Mouse (Mus musculus) CD4-positive, CD25-positive, alpha-beta regulatory T cell, adult 4 months (primary cell): ENCODE results near the gene Insc. TPM values are rescaled to one million over a fixed set of nuclear protein-coding genes. Genes with fewer than 3 reads are reported as not detected.
A peak's percentile ranks its signal among the peaks of the same experiment; 100 is the strongest.
"Not testable (repeated sequence)": the region's sequence is repeated elsewhere in the genome, so short reads cannot be mapped to it uniquely, and the experiment has no call there.

Source experiments
- ATAC-seq: one replicate; pipeline ENCODE4 v1.8.0; 2017
- polyA plus RNA-seq, 2 experiments: library from polyadenylated mRNA; unstranded; fragments of 100-300 nt; shearing (Covaris generic); gene quantifications; one replicate each; pipeline ENCODE4 v1.2.1; 2017

Insc gene
- polyA plus RNA-seq: not detected

DNA sequence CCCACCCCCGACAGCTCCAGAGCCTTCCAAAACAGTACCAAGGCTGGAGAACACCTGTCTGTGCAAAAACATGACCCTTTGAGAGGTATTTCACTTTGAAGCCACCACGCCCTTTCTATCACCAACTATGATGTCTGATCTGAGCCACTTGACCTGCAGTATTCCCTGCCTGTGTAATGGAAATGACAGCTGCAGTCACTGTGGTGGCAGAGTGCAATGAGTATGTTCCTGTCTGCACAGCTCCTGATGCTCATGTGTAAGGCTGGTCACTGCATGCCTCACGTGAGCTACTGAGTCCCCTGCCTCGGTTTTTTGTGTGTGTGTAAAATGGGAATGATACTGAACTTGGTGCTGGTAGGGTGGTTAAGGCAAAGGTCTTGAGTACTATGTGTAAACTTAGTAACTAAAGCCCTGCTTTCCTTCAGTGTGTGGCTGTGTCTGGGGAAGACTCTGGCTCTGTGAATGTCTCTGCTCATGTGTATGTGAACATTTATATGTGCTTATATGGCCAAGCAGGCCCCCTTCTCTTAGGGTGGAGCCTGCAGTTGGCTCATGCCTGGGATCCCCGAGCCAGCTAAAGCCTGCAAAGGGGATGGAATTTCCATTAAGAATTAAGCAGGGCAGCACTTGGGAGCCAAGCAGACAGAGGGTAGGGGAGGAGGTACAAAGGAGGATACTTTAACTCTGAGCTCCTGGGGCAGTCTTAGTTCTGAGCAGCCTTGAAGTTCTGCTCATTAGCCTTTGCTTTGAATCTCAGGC, at the start of gene Insc:
Insc (plus strand) TSS at position 673 of the 759 bp plus-strand sequence.
- no peak for ATAC-seq

- no peak for ATAC-seq
Observed at GRCm38 (mm10) chr7:114700871-114701270, 42.6 kb upstream of the Insc start.

GRCm38 (mm10) chr7:114706716-114707115, 36.8 kb upstream of the Insc start:
- ATAC-seq: no peak

GRCm38 (mm10) chr7:114707398-114707797, 36.1 kb upstream of the Insc start:
- ATAC-seq: no peak

GRCm38 (mm10) chr7:114710419-114710818, 33.1 kb upstream of the Insc start:
- ATAC-seq: no peak

DNA sequence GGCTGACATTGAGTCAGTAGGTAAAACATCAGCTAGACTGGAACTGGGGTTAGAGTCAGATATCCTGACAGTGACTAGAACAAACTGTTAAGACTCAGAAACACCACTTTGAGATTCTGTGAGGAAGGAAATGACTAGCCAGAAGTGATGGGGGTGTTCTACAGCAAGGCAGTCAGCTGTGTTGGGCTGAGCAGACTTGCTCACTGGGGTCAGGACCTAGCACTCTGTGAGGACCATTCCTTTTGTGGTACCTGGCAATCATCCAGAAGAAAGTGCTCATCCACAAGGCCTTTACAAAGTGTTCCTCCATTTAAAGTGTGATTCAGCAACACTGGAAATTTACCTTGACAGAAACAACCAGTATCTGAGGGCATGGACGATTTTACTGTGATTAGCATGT, 31.0 kb upstream of the Insc start:
- ATAC-seq: no peak

- ATAC-seq: no peak
Observed at GRCm38 (mm10) chr7:114718300-114718699, 25.2 kb upstream of the Insc start, which contains the start of gene Calcb. TSS of gene Calcb (plus strand) at chr7:114718643.

DNA sequence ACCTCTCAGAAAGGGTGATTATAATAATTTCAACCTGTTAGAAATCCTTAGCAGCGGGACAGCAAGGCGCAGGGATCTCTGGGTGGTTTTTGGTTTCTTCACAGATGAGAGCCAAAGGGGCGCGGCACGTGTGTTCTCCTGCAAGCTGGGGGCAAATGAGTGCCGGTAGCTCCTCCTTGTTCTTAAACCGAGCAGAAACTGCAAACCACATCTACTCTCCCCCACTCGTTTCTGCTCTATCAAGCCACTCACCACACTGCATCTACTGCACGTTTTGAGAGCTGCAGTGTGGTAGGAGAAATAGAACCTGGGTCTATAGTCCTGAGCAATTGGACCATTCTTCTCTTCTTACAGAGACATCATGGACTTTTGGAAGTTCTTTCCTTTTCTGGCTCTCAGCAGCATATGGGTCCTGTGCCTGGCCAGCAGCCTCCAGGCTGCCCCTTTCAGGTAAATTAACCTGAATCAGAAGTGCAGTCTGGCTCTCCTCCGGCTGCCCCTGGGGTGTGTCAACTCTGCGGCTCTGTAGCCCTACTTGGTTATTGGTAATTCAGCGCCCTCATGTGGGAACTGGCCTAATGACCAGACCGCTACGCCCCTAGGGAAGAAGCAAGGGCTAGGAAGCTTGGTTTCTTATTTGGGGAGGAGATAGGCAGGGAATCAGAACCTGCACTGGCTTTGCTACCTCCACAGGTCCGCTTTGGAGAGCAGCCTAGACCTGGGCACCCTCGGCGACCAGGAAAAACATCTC, 23.9 kb upstream of the Insc start:
- ATAC-seq: no peak

- ATAC-seq: peak; percentile 41
Observed at GRCm38 (mm10) chr7:114729696-114730095, 13.8 kb upstream of the Insc start.

DNA sequence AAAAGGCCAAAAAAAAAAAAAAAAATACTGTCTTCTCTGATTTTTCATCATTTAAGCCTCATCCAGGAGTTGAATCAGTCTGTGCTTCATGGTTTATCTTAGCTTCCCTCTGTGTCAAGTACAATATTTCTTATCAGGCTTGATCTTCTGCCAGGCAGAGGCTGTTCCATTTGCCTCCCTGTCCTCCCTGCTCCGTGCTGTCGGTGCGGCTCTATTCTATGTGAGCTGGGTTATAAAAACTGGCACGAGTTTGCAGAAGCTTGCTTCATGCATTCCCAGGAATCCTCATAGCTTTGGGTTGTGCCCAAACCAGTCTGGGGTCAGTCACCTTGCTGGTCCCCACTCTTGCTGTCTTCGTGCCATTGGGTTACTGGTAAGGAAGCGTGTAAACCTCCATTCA, 12.3 kb upstream of the Insc start:
- no peak for ATAC-seq

- not testable (repeated sequence) for ATAC-seq
Observed at GRCm38 (mm10) chr7:114731700-114732099, 11.8 kb upstream of the Insc start.

DNA sequence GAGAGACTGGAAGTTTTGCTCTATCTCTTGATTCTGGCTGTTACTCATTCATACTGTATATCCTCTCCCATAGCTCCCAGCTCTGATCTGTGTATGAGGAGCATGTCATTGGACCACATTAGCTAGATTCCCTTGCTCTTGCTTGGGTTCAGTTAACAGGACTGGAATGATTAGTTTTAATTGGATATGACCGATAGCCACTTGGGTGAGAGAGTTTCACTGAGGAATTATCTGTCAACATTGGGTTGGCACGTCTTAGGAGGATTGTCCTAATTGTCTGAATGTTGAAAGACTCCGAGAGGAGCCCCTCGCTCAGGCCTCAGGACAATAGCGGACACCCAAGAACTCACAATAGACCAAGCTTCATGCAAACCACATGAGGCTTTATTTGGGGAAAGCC, 7.2 kb upstream of the Insc start:
- ATAC-seq: no peak

GRCm38 (mm10) chr7:114738166-114738565, 5.3 kb upstream of the Insc start:
- ATAC-seq: no peak

- no peak for ATAC-seq
Observed at GRCm38 (mm10) chr7:114740360-114741165, 2.9 kb upstream of the Insc start.

GRCm38 (mm10) chr7:114744639-114745245, 1.2 kb downstream of the Insc start:
- no peak for ATAC-seq

DNA sequence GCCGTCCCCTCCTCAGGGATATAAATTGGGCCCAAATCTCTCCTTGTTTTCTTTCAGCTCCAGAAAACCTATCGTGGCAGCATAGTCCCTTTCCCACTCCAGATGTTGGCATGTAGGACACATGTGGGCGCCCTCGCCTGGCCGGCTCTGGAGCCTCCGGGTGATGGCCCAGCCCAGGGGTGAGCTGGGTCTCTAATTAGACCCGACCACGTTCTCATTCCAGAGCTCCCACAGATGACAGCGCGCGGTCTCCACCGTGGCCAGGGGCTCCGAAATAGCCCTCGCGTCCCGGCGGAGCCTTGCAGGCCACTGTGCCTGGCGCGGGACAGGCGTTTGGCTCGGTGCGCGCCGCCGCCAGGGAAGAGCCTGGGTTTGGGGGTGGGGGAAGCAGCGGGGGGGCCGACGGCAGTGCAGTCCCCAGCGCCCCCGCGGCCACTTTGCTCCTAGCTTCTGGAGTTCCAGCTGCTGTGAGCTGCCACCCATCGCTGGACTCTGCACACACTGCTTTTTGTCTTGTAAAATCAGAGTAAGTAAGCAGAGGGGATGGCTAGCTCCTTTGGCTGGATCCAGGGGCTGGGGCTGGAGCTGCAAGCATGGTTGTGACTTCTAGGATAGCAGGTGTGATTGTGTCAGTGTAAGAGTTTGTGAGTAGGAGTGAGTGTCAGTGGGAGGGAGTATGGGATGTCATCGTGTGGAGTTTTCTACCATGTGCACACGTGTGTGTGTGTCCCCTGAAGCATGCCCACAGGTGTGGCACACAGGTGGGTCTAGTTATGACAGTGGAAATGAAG, 2.2 kb downstream of the Insc start:
- ATAC-seq: no peak

GRCm38 (mm10) chr7:114747596-114747995, 4.1 kb downstream of the Insc start:
- ATAC-seq: no peak

DNA sequence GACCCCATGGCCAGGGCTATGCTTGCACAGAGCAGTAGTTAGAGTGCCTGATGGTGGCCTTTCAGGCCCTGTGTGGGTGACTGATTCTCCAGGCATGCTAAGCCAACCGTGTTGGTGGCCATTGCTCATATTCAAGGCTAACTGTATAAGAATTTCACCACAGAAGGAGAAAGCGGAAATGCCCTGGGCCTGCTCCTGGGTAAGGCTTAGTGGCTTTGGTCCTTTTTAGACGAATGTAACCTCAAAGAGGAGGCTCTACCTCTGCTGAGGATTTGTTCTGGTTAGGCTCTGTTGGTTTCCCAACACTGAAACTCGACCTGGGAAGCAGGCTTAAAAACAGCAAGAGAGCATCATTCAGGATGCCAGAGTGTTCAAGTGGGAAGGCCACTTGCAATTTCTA, 4.7 kb downstream of the Insc start:
- ATAC-seq: no peak

DNA sequence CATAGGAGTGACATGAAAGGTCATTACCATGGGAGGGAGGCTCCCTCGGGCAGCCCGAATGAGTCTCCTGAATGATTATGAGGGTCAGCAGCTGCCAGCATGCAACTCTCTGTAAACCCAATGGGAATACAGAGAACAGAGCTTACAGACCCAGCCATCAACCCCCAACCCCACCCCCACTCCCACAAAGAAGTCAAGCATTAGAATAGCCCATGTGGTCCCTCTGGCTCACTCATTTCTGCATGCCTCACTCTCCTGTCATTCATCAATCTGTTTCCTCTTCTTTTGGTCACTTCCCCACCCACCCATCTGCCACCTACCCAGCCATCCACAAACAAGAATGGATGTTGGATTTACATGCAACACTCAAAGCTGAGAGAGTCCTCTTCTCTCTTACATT, 10.0 kb downstream of the Insc start:
- ATAC-seq: no peak

DNA sequence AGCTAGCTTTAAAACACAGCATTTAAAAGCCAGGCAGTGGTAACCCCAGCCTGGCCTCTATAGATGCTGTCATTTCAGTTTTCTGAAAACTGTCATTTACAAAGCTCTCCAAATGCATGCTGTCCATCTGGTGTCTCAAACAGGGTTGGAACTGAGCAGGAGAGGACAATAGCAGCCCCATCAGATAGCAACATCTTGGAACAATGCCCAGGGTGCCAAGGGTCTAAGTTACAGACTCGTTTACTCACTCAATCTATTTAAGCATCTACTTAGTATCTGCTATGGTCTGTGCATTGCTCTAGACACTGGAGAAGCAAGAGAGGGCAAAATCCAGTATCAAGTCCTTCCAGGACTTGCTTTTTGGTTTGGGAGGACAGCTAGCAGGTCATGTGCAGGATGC, 10.7 kb downstream of the Insc start:
- no peak for ATAC-seq

DNA sequence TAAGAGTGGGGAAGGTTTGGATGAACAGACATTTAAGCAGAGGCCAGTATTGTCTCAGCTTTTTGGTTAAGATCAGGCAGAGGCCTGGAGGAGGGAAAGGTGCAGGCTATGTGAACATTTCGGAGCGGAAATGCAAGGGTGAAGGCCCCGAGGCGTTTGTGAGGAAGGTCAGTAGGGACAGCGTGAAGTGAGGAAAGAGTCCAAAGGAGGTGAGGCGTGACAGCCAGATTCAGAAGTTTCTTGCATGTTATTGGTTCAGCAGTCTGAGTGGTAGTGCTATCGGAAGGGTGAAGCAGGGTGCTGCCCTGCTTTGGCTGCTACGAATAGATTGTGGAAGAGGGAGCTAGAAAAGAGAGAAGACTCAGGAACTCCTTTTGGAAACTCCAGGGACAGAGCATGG, 11.1 kb downstream of the Insc start:
- ATAC-seq: no peak

- no peak for ATAC-seq
Observed at GRCm38 (mm10) chr7:114762660-114763059, 19.2 kb downstream of the Insc start.
